Mouse (Mus musculus): ENCODE results near the gene Olfr231. TPM values are rescaled to one million over a fixed set of nuclear protein-coding genes. Genes with fewer than 3 reads are reported as not detected.

Olfr231 gene
- total RNA-seq (2021) (not detected), polyA plus RNA-seq (2012; rRNA removed) (not detected in 2 replicates)
- long read RNA-seq, result 0 reads

- Histone ChIP-seq H3K79me2 (replicated peaks; ENCODE audit: control insufficient read depth, insufficient read depth, low read length) (no peaks in the 10 kb centered on the region), H3K36me3 (ENCODE audit: control insufficient read depth, insufficient read depth, low read length) (no peaks in the 10 kb centered on the region), H3K27me3 (ENCODE audit: control insufficient read depth, insufficient read depth, low read length) (no peaks in the 10 kb centered on the region), H3K9ac (ENCODE audit: low read depth, low read length) (no peak within 1 kb of the TSS), H3K27ac (no peak within 1 kb of the TSS), H3K4me3 (no peak within 1 kb of the TSS), H3K4me1 (ENCODE audit: control insufficient read depth, insufficient read depth, low read length) (no peaks in the 10 kb centered on the region)
- TF ChIP-seq EP300 (IDR thresholded peaks at IDR 0.05; ENCODE audit: insufficient read depth, low read depth, low read length), result no peak
- TF ChIP-seq POLR2A (IDR thresholded peaks at IDR 0.05; ENCODE audit: insufficient read depth, low read depth, low read length), result no peak
- no peak for TF ChIP-seq CTCF (IDR thresholded peaks at IDR 0.05)
- DNase-seq, result no peak
- 58% methylated on average over 2 of the region's 2 CpGs for WGBS
- intact Hi-C loops (cut with DNase I), result no loop called here
Observed at GRCm38 (mm10) chr1:174121062-174121461, at the start of gene Olfr231. Gene Olfr231 (minus strand): TSS chr1:174121162.

GRCm38 (mm10) chr1:174169024-174169423, 48.1 kb upstream of the Olfr231 start:
- Histone ChIP-seq H3K9ac (ENCODE audit: low read depth, low read length) (no peak overlapping the region), H3K27me3 (ENCODE audit: control insufficient read depth, insufficient read depth, low read length) (no peaks in the 10 kb centered on the region), H3K27ac (no peak overlapping the region), H3K4me1 (ENCODE audit: control insufficient read depth, insufficient read depth, low read length) (no peaks in the 10 kb centered on the region), H3K79me2 (replicated peaks; ENCODE audit: control insufficient read depth, insufficient read depth, low read length) (no peaks in the 10 kb centered on the region), H3K4me3 (no peak overlapping the region), H3K36me3 (ENCODE audit: control insufficient read depth, insufficient read depth, low read length) (no peaks in the 10 kb centered on the region)
- intact Hi-C loops (cut with DNase I), result no loop called here
- TF ChIP-seq POLR2A (IDR thresholded peaks at IDR 0.05; ENCODE audit: insufficient read depth, low read depth, low read length), result no peak
- DNase-seq, result no peak

DNA sequence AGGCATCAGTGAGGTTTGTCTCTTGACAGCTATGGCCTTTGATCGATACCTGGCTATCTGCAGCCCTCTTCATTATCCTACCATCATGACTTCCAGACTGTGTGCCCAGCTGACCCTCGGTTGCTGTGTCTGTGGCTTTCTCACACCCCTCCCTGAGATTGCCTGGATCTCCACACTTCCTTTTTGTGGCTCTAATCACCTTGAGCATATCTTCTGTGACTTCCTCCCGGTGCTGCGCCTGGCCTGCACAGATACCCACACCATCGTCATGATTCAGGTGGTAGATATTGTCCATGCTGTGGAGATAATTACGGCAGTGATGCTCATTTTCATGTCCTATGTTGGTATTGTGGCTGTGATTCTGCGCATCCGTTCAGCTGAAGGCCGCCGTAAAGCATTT, 38.1 kb upstream of the Olfr231 start:
- WGBS, result 68% methylated on average over 10 of the region's 10 CpGs
- Histone ChIP-seq H3K27me3 (ENCODE audit: control insufficient read depth, insufficient read depth, low read length) (no peaks in the 10 kb centered on the region), H3K36me3 (ENCODE audit: control insufficient read depth, insufficient read depth, low read length) (no peaks in the 10 kb centered on the region), H3K27ac (no peak overlapping the region), H3K4me1 (ENCODE audit: control insufficient read depth, insufficient read depth, low read length) (no peaks in the 10 kb centered on the region), H3K9ac (ENCODE audit: low read depth, low read length) (no peak overlapping the region), H3K79me2 (replicated peaks; ENCODE audit: control insufficient read depth, insufficient read depth, low read length) (no peaks in the 10 kb centered on the region), H3K4me3 (no peak overlapping the region)
- DNase-seq, result no peak
- TF ChIP-seq POLR2A (IDR thresholded peaks at IDR 0.05; ENCODE audit: insufficient read depth, low read depth, low read length) (no peak), EP300 (IDR thresholded peaks at IDR 0.05; ENCODE audit: insufficient read depth, low read depth, low read length) (no peak), CTCF (IDR thresholded peaks at IDR 0.05) (no peak)
- intact Hi-C loops (cut with DNase I), result no loop called here

DNA sequence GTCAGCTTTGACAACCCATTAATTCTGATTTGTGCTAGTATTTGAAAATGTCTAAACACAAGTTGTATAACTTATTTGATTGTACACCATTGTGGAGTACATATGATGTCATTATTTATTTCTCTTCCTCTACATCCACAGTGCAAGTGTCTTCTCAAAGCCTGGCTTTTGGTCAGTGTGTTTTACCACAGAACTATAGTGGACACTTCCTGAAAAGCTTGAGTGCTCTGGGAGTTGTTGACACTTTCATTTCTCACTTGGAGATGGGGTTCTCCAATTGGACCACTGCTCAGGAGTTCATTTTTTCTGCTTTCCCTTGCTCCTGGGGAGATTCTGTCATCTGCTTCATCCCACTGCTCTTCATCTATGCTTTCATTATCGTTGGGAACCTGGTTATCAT, 37.5 kb upstream of the Olfr231 start:
- Histone ChIP-seq H3K27me3 (ENCODE audit: control insufficient read depth, insufficient read depth, low read length) (no peaks in the 10 kb centered on the region), H3K36me3 (ENCODE audit: control insufficient read depth, insufficient read depth, low read length) (no peaks in the 10 kb centered on the region), H3K9ac (ENCODE audit: low read depth, low read length) (no peak overlapping the region), H3K79me2 (replicated peaks; ENCODE audit: control insufficient read depth, insufficient read depth, low read length) (no peaks in the 10 kb centered on the region), H3K4me1 (ENCODE audit: control insufficient read depth, insufficient read depth, low read length) (no peaks in the 10 kb centered on the region), H3K4me3 (no peak overlapping the region), H3K27ac (no peak overlapping the region)
- WGBS, result 54% methylated on average over 1 of the region's 1 CpGs
- DNase-seq, result no peak
- intact Hi-C loops (cut with DNase I), result no loop called here
- no peak for TF ChIP-seq CTCF (IDR thresholded peaks at IDR 0.05)
- TF ChIP-seq POLR2A (IDR thresholded peaks at IDR 0.05; ENCODE audit: insufficient read depth, low read depth, low read length), result no peak
- TF ChIP-seq EP300 (IDR thresholded peaks at IDR 0.05; ENCODE audit: insufficient read depth, low read depth, low read length), result no peak

GRCm38 (mm10) chr1:174157622-174158021, 36.7 kb upstream of the Olfr231 start:
- no peaks in the 10 kb centered on the region for H3K27me3 ChIP-seq (ENCODE audit: control insufficient read depth, insufficient read depth, low read length)
- intact Hi-C loops (cut with DNase I), result no loop called here
- no peak for DNase-seq
- H3K4me3 ChIP-seq, result no peak overlapping the region
- WGBS, result 70% methylated on average over 3 of the region's 3 CpGs
- no peak overlapping the region for H3K9ac ChIP-seq (ENCODE audit: low read depth, low read length)
- TF ChIP-seq CTCF (IDR thresholded peaks at IDR 0.05) (no peak), EP300 (IDR thresholded peaks at IDR 0.05; ENCODE audit: insufficient read depth, low read depth, low read length) (no peak), POLR2A (IDR thresholded peaks at IDR 0.05; ENCODE audit: insufficient read depth, low read depth, low read length) (no peak)
- no peaks in the 10 kb centered on the region for H3K79me2 ChIP-seq (replicated peaks; ENCODE audit: control insufficient read depth, insufficient read depth, low read length)
- no peak overlapping the region for H3K27ac ChIP-seq
- no peaks in the 10 kb centered on the region for H3K36me3 ChIP-seq (ENCODE audit: control insufficient read depth, insufficient read depth, low read length)
- H3K4me1 ChIP-seq (ENCODE audit: control insufficient read depth, insufficient read depth, low read length), result no peaks in the 10 kb centered on the region

- TF ChIP-seq POLR2A (IDR thresholded peaks at IDR 0.05; ENCODE audit: insufficient read depth, low read depth, low read length) (no peak), CTCF (IDR thresholded peaks at IDR 0.05) (no peak), EP300 (IDR thresholded peaks at IDR 0.05; ENCODE audit: insufficient read depth, low read depth, low read length) (no peak)
- intact Hi-C loops (cut with DNase I), result no loop called here
- Histone ChIP-seq H3K79me2 (replicated peaks; ENCODE audit: control insufficient read depth, insufficient read depth, low read length) (no peaks in the 10 kb centered on the region), H3K36me3 (ENCODE audit: control insufficient read depth, insufficient read depth, low read length) (no peaks in the 10 kb centered on the region), H3K9ac (ENCODE audit: low read depth, low read length) (no peak within 1 kb of the TSS), H3K27ac (no peak within 1 kb of the TSS), H3K4me3 (no peak within 1 kb of the TSS), H3K27me3 (ENCODE audit: control insufficient read depth, insufficient read depth, low read length) (no peaks in the 10 kb centered on the region), H3K4me1 (ENCODE audit: control insufficient read depth, insufficient read depth, low read length) (no peaks in the 10 kb centered on the region)
- DNase-seq, result no peak
- WGBS, result 73% methylated on average over 1 of the region's 1 CpGs
Observed at GRCm38 (mm10) chr1:174155333-174155732, 34.4 kb upstream of the Olfr231 start, which contains the start of gene Olfr420. Gene Olfr420 (plus strand): TSS chr1:174155633.

All from heart, adult 2 months (tissue).